In the genomic region with DNA sequence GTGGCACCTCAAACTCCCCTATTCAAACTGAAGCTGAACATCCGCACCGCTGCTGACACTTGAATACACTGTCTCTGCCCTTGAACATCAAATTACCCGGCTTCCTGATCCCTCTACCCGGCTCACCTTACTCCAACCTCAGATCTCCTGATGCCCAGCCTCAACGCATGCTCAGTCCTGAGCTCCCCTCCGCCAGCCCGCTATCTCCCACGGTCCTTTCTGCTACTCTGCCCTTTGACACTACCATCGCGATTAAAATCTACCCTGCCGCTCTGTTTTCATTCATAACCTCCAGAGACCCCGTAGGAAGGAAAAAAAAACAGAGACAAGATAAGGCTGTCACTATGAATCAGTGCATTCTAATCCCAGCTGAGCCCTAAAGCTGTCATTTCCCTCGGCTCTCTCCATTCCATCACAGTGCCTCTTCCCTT, we compare ENCODE assay signal across 11 mouse cellular contexts. TPM values are rescaled to one million over a fixed set of nuclear protein-coding genes. Genes with fewer than 3 reads are reported as not detected.
DNase-seq lines count a peak whose midpoint lies in the region; ATAC-seq and TF ChIP-seq lines count a peak whose summit lies in the region.
"Had no signal": no experiment of that assay in that cellular context is flagged by ENCODE, and none has a peak within 500 bp of the region (broad histone marks: within the 10 kb centered on the region; RNA-seq: fewer than 3 reads in every experiment).

No protein-coding gene starts in this region.

- H3K4me1 ChIP-seq in kidney, adult 2 months (ENCODE audit: control insufficient read depth, insufficient read depth, low read length): no peaks in the 10 kb centered on the region
- H3K4me1 ChIP-seq in embryonic facial prominence, embryonic 13.5 days: peaks cover 41% of the 10 kb centered on the region
- H3K4me1 ChIP-seq in hindbrain, postnatal 0 days (ENCODE audit: insufficient read depth, low read length): no peaks in the 10 kb centered on the region
- peaks cover 14% of the 10 kb centered on the region for H3K4me1 ChIP-seq in neural tube, embryonic 13.5 days (replicated peaks)

- no peak for TF ChIP-seq CTCF in kidney, adult 2 months (conservative IDR thresholded peaks at IDR 0.05; ENCODE audit: insufficient read depth, insufficient read length, low read depth, low read length)
- no peak for TF ChIP-seq CTCF in hindbrain, postnatal 0 days (IDR thresholded peaks at IDR 0.05; ENCODE audit: low read depth)

- H3K9me3 ChIP-seq in embryonic facial prominence, embryonic 13.5 days: no peaks in the 10 kb centered on the region
- H3K9me3 ChIP-seq in hindbrain, postnatal 0 days (ENCODE audit: low read length): no peaks in the 10 kb centered on the region
- no peaks in the 10 kb centered on the region for H3K9me3 ChIP-seq in neural tube, embryonic 13.5 days

- no peaks in the 10 kb centered on the region for H3K36me3 ChIP-seq in kidney, adult 2 months (ENCODE audit: control insufficient read depth, insufficient read depth, low read length)
- peaks cover 10% of the 10 kb centered on the region; the same call in 1 of the 2 replicates for H3K36me3 ChIP-seq in embryonic facial prominence, embryonic 13.5 days
- no peaks in the 10 kb centered on the region for H3K36me3 ChIP-seq in hindbrain, postnatal 0 days (ENCODE audit: insufficient read depth, low read length)
- no peaks in the 10 kb centered on the region for H3K36me3 ChIP-seq in neural tube, embryonic 13.5 days

- 0 out of 2 replicates have a peak overlapping the region, but pooled peaks have one; percentile 16 for H3K9ac ChIP-seq in embryonic facial prominence, embryonic 13.5 days
- no peak overlapping the region for H3K9ac ChIP-seq in hindbrain, postnatal 0 days (replicated peaks; ENCODE audit: low read length)
- no peak overlapping the region for H3K9ac ChIP-seq in neural tube, embryonic 13.5 days

- 0 out of 2 replicates have a peak overlapping the region, but pooled peaks have one; percentile 9 for H3K4me2 ChIP-seq in embryonic facial prominence, embryonic 13.5 days
- 0 out of 2 replicates have a peak overlapping the region, but pooled peaks have one; percentile 21 for H3K4me2 ChIP-seq in hindbrain, postnatal 0 days (ENCODE audit: low read depth, low read length)
- peak overlapping the region; percentile 37 for H3K4me2 ChIP-seq in neural tube, embryonic 13.5 days

- no peak overlapping the region for H3K4me3 ChIP-seq in kidney, adult 2 months (ENCODE audit: insufficient read depth, low read depth, low read length)
- H3K4me3 ChIP-seq in embryonic facial prominence, embryonic 13.5 days: no peak overlapping the region
- no peak overlapping the region for H3K4me3 ChIP-seq in hindbrain, postnatal 0 days (ENCODE audit: low read length)
- H3K4me3 ChIP-seq in neural tube, embryonic 13.5 days: 0 out of 2 replicates have a peak overlapping the region, but pooled peaks have one; percentile 9

- ATAC-seq in embryonic facial prominence, embryonic 13.5 days (ENCODE audit: insufficient number of reproducible peaks, insufficient read depth, low FRiP score, low TSS enrichment, low read depth): no peak
- no peak for ATAC-seq in hindbrain, postnatal 0 days
- peak; percentile 50; the same call in 1 of the 2 replicates for ATAC-seq in neural tube, embryonic 13.5 days (ENCODE audit: low read depth)
- no peak for ATAC-seq in erythroblast, adult 5-6 weeks (replicated peaks; ENCODE audit: low FRiP score, poor library complexity, severe bottlenecking)

- peak; percentile 5 for DNase-seq in kidney, adult 2 months
- no peak for DNase-seq in kidney, adult 8-10 months
- DNase-seq in hindbrain, postnatal 0 days (ENCODE audit: low spot score): no peak
- DNase-seq in right cerebral cortex, postnatal 4 days: no peak
- DNase-seq: adrenal gland, postnatal 10 days; cerebellum, postnatal 10 days; left cerebral cortex, postnatal 4 days had no signal

- TF ChIP-seq POLR2A in kidney, adult 2 months (IDR thresholded peaks at IDR 0.05; ENCODE audit: low read depth, low read length): no peak

- no peak overlapping the region for H3K27ac ChIP-seq in kidney, adult 2 months (ENCODE audit: insufficient read depth, low read depth, low read length)
- H3K27ac ChIP-seq in embryonic facial prominence, embryonic 13.5 days: 0 out of 2 replicates have a peak overlapping the region, but pooled peaks have one; percentile 12
- H3K27ac ChIP-seq in hindbrain, postnatal 0 days: no peak overlapping the region
- no peak overlapping the region for H3K27ac ChIP-seq in neural tube, embryonic 13.5 days (replicated peaks)
- H3K27ac ChIP-seq: macrophage had no signal

- WGBS in kidney, adult 2 months: 35% methylated on average over 13 of the region's 13 CpGs
- 24% methylated on average over 13 of the region's 13 CpGs for WGBS in embryonic facial prominence, embryonic 13.5 days
- WGBS in hindbrain, postnatal 0 days: 29% methylated on average over 13 of the region's 13 CpGs
- WGBS in neural tube, embryonic 13.5 days: 27% methylated on average over 13 of the region's 13 CpGs

- H3K27me3 ChIP-seq in kidney, adult 2 months (replicated peaks; ENCODE audit: control insufficient read depth, insufficient read depth, low read length): no peaks in the 10 kb centered on the region
- H3K27me3 ChIP-seq in embryonic facial prominence, embryonic 13.5 days: no peaks in the 10 kb centered on the region
- no peaks in the 10 kb centered on the region for H3K27me3 ChIP-seq in hindbrain, postnatal 0 days (ENCODE audit: insufficient read depth, low read length)
- H3K27me3 ChIP-seq in neural tube, embryonic 13.5 days: no peaks in the 10 kb centered on the region

RNA-seq across cellular contexts. Expression of a gene that starts 19.5 kb away (rescaled TPM):
- 12.8 and 15.4 TPM in 2 replicates for polyA plus RNA-seq in kidney, adult 2 months (2012; rRNA removed)
- 138 and 142 TPM in 2 replicates for polyA plus RNA-seq in embryonic facial prominence, embryonic 13.5 days (2015; fragmentation: Nextera tagmentation; extraction: Ambion mirVana)
- 14.3 and 20.6 TPM in 2 replicates for total RNA-seq in hindbrain, postnatal 0 days (2014; rRNA removed)
- 24.3 and 28.1 TPM in 2 replicates for polyA plus RNA-seq in hindbrain, postnatal 0 days (2015; fragmentation: Nextera tagmentation; extraction: Ambion mirVana)
- polyA plus RNA-seq in neural tube, embryonic 13.5 days (2015; fragmentation: Nextera tagmentation; extraction: Ambion mirVana): 21.9 and 27.4 TPM in 2 replicates
- 0.58 TPM in 1 of 2 replicates, not detected in the other for total RNA-seq in erythroblast, adult 5-6 weeks (2015; ENCODE audit: low replicate concordance)
- 0.17 TPM in 1 of 2 replicates, not detected in the other for total RNA-seq in erythroblast, adult 5-6 weeks (2017; ENCODE audit: low replicate concordance)
